9 mouse cellular contexts compared by ENCODE assay signal in the genomic region with DNA sequence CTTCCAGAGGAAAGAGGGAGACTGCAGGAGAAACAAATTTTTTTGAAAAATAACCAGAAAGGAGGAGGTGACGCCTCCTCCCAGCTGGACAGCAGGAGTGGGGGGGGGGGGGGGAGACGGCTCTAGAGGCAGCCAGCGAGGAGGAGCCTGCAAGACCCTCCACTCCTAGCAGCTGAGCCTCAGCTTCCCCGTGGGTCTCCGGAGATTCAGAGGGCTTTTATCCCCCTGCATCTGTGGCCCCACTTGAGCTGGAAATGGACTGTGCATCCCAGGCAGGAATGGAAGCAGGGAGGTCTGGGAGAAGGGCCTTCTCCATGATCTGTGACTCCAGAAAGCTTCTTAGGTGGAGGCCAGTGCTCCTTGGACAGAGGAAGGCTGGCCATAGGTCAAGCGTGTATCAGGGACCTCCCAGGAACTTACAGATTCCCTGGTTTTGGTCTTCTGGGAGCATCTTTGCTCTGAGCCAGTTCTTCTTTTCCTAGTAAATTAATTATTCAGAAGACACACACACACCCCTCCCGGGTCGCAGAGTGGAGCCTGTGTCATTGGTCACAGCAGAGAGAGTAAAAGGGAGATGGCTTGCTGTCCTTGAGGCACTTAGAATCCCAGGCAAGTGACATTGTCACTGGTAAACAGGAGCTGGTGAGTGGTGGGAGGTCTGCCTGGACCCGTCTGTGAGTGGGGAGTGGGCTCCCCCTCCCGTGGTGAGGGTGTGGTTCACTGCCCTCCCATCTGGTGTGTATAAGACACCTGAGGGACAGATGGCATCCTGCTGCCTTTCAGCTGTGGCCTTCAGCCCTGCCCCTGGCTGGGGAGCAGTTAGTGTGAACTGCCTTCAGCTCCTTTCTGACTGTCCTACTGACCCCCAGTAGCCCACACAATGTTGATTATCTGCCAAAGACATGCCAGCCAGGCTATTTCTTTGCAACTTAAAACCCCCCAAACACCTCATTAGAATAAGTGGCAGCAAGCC. TPM values are rescaled to one million over a fixed set of nuclear protein-coding genes. Genes with fewer than 3 reads are reported as not detected.
DNase-seq lines count a peak whose midpoint lies in the region; ATAC-seq and TF ChIP-seq lines count a peak whose summit lies in the region.
"Had no signal": no experiment of that assay in that cellular context is flagged by ENCODE, and none has a peak within 500 bp of the region (broad histone marks: within the 10 kb centered on the region; RNA-seq: fewer than 3 reads in every experiment).

No protein-coding gene starts in this region.

- TF ChIP-seq POLR2A in ES-Bruce4 (IDR thresholded peaks at IDR 0.05; ENCODE audit: insufficient read depth, low read length): no peak

- no peak for DNase-seq in forebrain, embryonic 10.5 days (ENCODE audit: extremely low spot score, low spot score)
- peak; percentile 87 for DNase-seq in midbrain, embryonic 11.5 days (ENCODE audit: low spot score, missing footprints)
- no peak for DNase-seq in testis, postnatal 14 days (ENCODE audit: low spot score)
- no peak for DNase-seq in adrenal gland, postnatal 14 days

- H3K4me3 ChIP-seq in heart, embryonic 12.5 days: no peak overlapping the region
- H3K4me3 ChIP-seq in heart, embryonic 11.5 days (ENCODE audit: low read depth, low read length): no peak overlapping the region; the same call in 1 of the 2 replicates
- H3K4me3 ChIP-seq in ES-Bruce4 (ENCODE audit: low read depth, low read length): no peak overlapping the region; the same call in 1 of the 2 replicates
- H3K4me3 ChIP-seq in forebrain, embryonic 10.5 days: peak overlapping the region; percentile 55
- peak overlapping the region; percentile 35 for H3K4me3 ChIP-seq in midbrain, embryonic 11.5 days (ENCODE audit: low read depth, low read length)
- H3K4me3 ChIP-seq: erythroblast, embryonic 14.5 days had no signal

- no peak for ATAC-seq in heart, embryonic 12.5 days (ENCODE audit: insufficient number of reproducible peaks, low FRiP score)
- ATAC-seq in heart, embryonic 11.5 days (replicated peaks; ENCODE audit: insufficient number of reproducible peaks, low FRiP score, low TSS enrichment): no peak
- peak; percentile 61 for ATAC-seq in midbrain, embryonic 11.5 days (ENCODE audit: low FRiP score)
- ATAC-seq in erythroid progenitor cell, adult 5-6 weeks (replicated peaks; ENCODE audit: low FRiP score, poor library complexity, severe bottlenecking): no peak

- H3K4me1 ChIP-seq in heart, embryonic 12.5 days (replicated peaks): peaks cover 12% of the 10 kb centered on the region
- peaks cover 4% of the 10 kb centered on the region for H3K4me1 ChIP-seq in heart, embryonic 11.5 days (ENCODE audit: control insufficient read depth, insufficient read depth, low read length)
- H3K4me1 ChIP-seq in ES-Bruce4 (ENCODE audit: control insufficient read depth, insufficient read depth, low read length): peaks cover 2% of the 10 kb centered on the region
- H3K4me1 ChIP-seq in forebrain, embryonic 10.5 days: peaks cover 54% of the 10 kb centered on the region
- peaks cover 30% of the 10 kb centered on the region for H3K4me1 ChIP-seq in midbrain, embryonic 11.5 days (ENCODE audit: control insufficient read depth, insufficient read depth, low read length)

- no peaks in the 10 kb centered on the region for H3K9me3 ChIP-seq in heart, embryonic 12.5 days (replicated peaks)
- H3K9me3 ChIP-seq in heart, embryonic 11.5 days (replicated peaks; ENCODE audit: control insufficient read depth, low read length): no peaks in the 10 kb centered on the region
- H3K9me3 ChIP-seq in ES-Bruce4 (replicated peaks; ENCODE audit: control insufficient read depth, insufficient read depth, low read length, poor library complexity, severe bottlenecking): no peaks in the 10 kb centered on the region
- no peaks in the 10 kb centered on the region for H3K9me3 ChIP-seq in forebrain, embryonic 10.5 days
- no peaks in the 10 kb centered on the region for H3K9me3 ChIP-seq in midbrain, embryonic 11.5 days (ENCODE audit: control insufficient read depth, low read length)

- 16% methylated on average over 9 of the region's 10 CpGs for WGBS in heart, embryonic 12.5 days
- 12% methylated on average over 9 of the region's 10 CpGs for WGBS in heart, embryonic 11.5 days (ENCODE audit: insufficient replicate concordance)
- 15% methylated on average over 9 of the region's 10 CpGs for WGBS in forebrain, embryonic 10.5 days
- WGBS in midbrain, embryonic 11.5 days: 8% methylated on average over 9 of the region's 10 CpGs

- H3K4me2 ChIP-seq in heart, embryonic 12.5 days: peak overlapping the region; percentile 90
- no peak overlapping the region for H3K4me2 ChIP-seq in heart, embryonic 11.5 days
- H3K4me2 ChIP-seq in midbrain, embryonic 11.5 days: peak overlapping the region; percentile 78

- no peak for TF ChIP-seq CTCF in ES-Bruce4 (IDR thresholded peaks at IDR 0.05; ENCODE audit: low read depth, low read length)

- H3K27me3 ChIP-seq in heart, embryonic 12.5 days (replicated peaks): peaks cover 64% of the 10 kb centered on the region
- H3K27me3 ChIP-seq in heart, embryonic 11.5 days (ENCODE audit: control insufficient read depth, insufficient read depth, low read length): peaks cover 47% of the 10 kb centered on the region
- H3K27me3 ChIP-seq in ES-Bruce4 (ENCODE audit: control insufficient read depth, insufficient read depth, low read length, poor library complexity, severe bottlenecking): no peaks in the 10 kb centered on the region
- H3K27me3 ChIP-seq in forebrain, embryonic 10.5 days (ENCODE audit: poor library complexity, severe bottlenecking): peaks cover 66% of the 10 kb centered on the region
- H3K27me3 ChIP-seq in midbrain, embryonic 11.5 days (ENCODE audit: control insufficient read depth, insufficient read depth, low read length): peaks cover 7% of the 10 kb centered on the region

- peak overlapping the region; percentile 61; the same call in 1 of the 2 replicates for H3K9ac ChIP-seq in heart, embryonic 12.5 days
- H3K9ac ChIP-seq in heart, embryonic 11.5 days (ENCODE audit: low read depth, low read length): no peak overlapping the region
- no peak overlapping the region for H3K9ac ChIP-seq in ES-Bruce4 (ENCODE audit: low read depth, poor library complexity, severe bottlenecking)
- peak overlapping the region; percentile 51 for H3K9ac ChIP-seq in midbrain, embryonic 11.5 days (ENCODE audit: low read length)

- no peak overlapping the region for H3K27ac ChIP-seq in heart, embryonic 12.5 days (ENCODE audit: poor library complexity, severe bottlenecking)
- H3K27ac ChIP-seq in heart, embryonic 11.5 days (ENCODE audit: low read depth, low read length): no peak overlapping the region
- H3K27ac ChIP-seq in ES-Bruce4 (ENCODE audit: insufficient read depth, low read length): no peak overlapping the region
- 0 out of 2 replicates have a peak overlapping the region, but pooled peaks have one; percentile 74 for H3K27ac ChIP-seq in forebrain, embryonic 10.5 days
- peak overlapping the region; percentile 55 for H3K27ac ChIP-seq in midbrain, embryonic 11.5 days (ENCODE audit: low read depth, low read length)

- TF ChIP-seq EP300 in ES-Bruce4 (IDR thresholded peaks at IDR 0.05; ENCODE audit: insufficient read depth, low read depth, low read length): 0 out of 2 replicates have a peak, but pooled peaks have one; percentile 38

- no peaks in the 10 kb centered on the region for H3K36me3 ChIP-seq in heart, embryonic 12.5 days
- H3K36me3 ChIP-seq in heart, embryonic 11.5 days (ENCODE audit: control insufficient read depth, insufficient read depth, low read length): no peaks in the 10 kb centered on the region
- no peaks in the 10 kb centered on the region for H3K36me3 ChIP-seq in ES-Bruce4 (ENCODE audit: control insufficient read depth, insufficient read depth, low read length, poor library complexity, severe bottlenecking)
- no peaks in the 10 kb centered on the region for H3K36me3 ChIP-seq in forebrain, embryonic 10.5 days (replicated peaks)
- no peaks in the 10 kb centered on the region for H3K36me3 ChIP-seq in midbrain, embryonic 11.5 days (ENCODE audit: control insufficient read depth, insufficient read depth, low read length)

RNA-seq across cellular contexts. Expression of a gene that starts 1.0 kb away (rescaled TPM):
- 0.52 and 0.63 TPM in 2 replicates for polyA plus RNA-seq in heart, embryonic 12.5 days (2016; fragmentation: Nextera tagmentation; extraction: Ambion mirVana)
- 0.25 and 0.52 TPM in 2 replicates for polyA plus RNA-seq in heart, embryonic 11.5 days (2014; fragmentation: Nextera tagmentation; extraction: Ambion mirVana)
- 11.2 and 11.8 TPM in 2 replicates for polyA plus RNA-seq in ES-Bruce4 (2011; ENCODE audit: insufficient read depth, insufficient read length, low read depth, missing spikeins)
- polyA plus RNA-seq in forebrain, embryonic 10.5 days (2016; fragmentation: Nextera tagmentation; extraction: Ambion mirVana): 3.2 and 3.7 TPM in 2 replicates
- polyA plus RNA-seq in midbrain, embryonic 11.5 days (2014; fragmentation: Nextera tagmentation; extraction: Ambion mirVana): 14.7 TPM in 2 replicates
- total RNA-seq in erythroid progenitor cell, adult 5-6 weeks (2015; ENCODE audit: low replicate concordance): not detected in 2 replicates
- total RNA-seq in erythroid progenitor cell, adult 5-6 weeks (2017; ENCODE audit: low replicate concordance): not detected in 2 replicates
- total RNA-seq in adrenal gland, postnatal 14 days (2021): 1.0 and 1.6 TPM in 2 replicates
- polyA plus RNA-seq: erythroblast, embryonic 14.5 days had no signal

Comparison
In these comparisons a context has a peak if more than half of its experiments do, and no peak if none do; other contexts are left out.
1. H3K9ac ChIP-seq: peak in heart, embryonic 12.5 days (single experiment) and midbrain, embryonic 11.5 days (single experiment); none in heart, embryonic 11.5 days (single experiment) and ES-Bruce4 (single experiment).
2. H3K27ac ChIP-seq: peak in forebrain, embryonic 10.5 days (single experiment) and midbrain, embryonic 11.5 days (single experiment); none in heart, embryonic 12.5 days (single experiment), heart, embryonic 11.5 days (single experiment) and ES-Bruce4 (single experiment).
3. H3K4me3 ChIP-seq: peak in forebrain, embryonic 10.5 days (single experiment) and midbrain, embryonic 11.5 days (single experiment); none in heart, embryonic 12.5 days (single experiment), heart, embryonic 11.5 days (single experiment) and ES-Bruce4 (single experiment).